In genomic region chr10:40882831-40883643, GRCm38 (mm10) we compare ENCODE assay signal across 8 mouse cellular contexts. TPM values are rescaled to one million over a fixed set of nuclear protein-coding genes. Genes with fewer than 3 reads are reported as not detected.
A peak's percentile ranks its signal among the peaks of the same experiment; 100 is the strongest.
DNase-seq lines count a peak whose midpoint lies in the region; ATAC-seq and TF ChIP-seq lines count a peak whose summit lies in the region.

Gene Cdc40, minus strand, starts transcription at chr10:40883311.
Gene Wasf1, plus strand, starts transcription at chr10:40883475.

- peak; percentile 83 for DNase-seq in G1E (ENCODE audit: low spot score)
- DNase-seq in cerebellum, adult 18-20 months = peak; percentile 98 to 100
- DNase-seq in heart, postnatal 36 days = peak; percentile 89 to 91
- peak; percentile 99 for DNase-seq in layer of hippocampus, adult 2 months (ENCODE audit: low spot score in 2 of 2)
- DNase-seq in lung, embryonic 14.5 days = peak; percentile 98
- DNase-seq in thymus, adult 2 months = peak; percentile 95

- peak within 1 kb of the TSS; percentile 95 for H3K9ac ChIP-seq in forebrain, embryonic 16.5 days (replicated peaks; ENCODE audit: low read depth, low read length)
- peak within 1 kb of the TSS; percentile 78 for H3K9ac ChIP-seq in lung, embryonic 14.5 days

- peak within 1 kb of the TSS; percentile 71 for H3K4me2 ChIP-seq in forebrain, embryonic 16.5 days (ENCODE audit: low read length)
- H3K4me2 ChIP-seq in lung, embryonic 14.5 days = peak within 1 kb of the TSS; percentile 88

- peak; percentile 96 for ATAC-seq in G1E (ENCODE audit: extremely low read depth, insufficient number of reproducible peaks, low FRiP score, poor library complexity, severe bottlenecking)
- ATAC-seq in forebrain, embryonic 16.5 days = peak; percentile 97
- ATAC-seq in lung, embryonic 14.5 days (ENCODE audit: insufficient read depth) = peak; percentile 97

- peaks cover 31% of the 10 kb centered on the region for H3K36me3 ChIP-seq in G1E (replicated peaks)
- no peaks in the 10 kb centered on the region for H3K36me3 ChIP-seq in forebrain, embryonic 16.5 days (ENCODE audit: control insufficient read depth, insufficient read depth)
- peaks cover 3% of the 10 kb centered on the region; the same call in 1 of the 2 replicates for H3K36me3 ChIP-seq in lung, embryonic 14.5 days (ENCODE audit: insufficient read depth)
- H3K36me3 ChIP-seq in thymus, adult 2 months (ENCODE audit: control insufficient read depth, insufficient read depth, low read length) = no peaks in the 10 kb centered on the region

- no peaks in the 10 kb centered on the region for H3K27me3 ChIP-seq in G1E (ENCODE audit: insufficient read depth, low read length)
- H3K27me3 ChIP-seq in forebrain, embryonic 16.5 days (replicated peaks; ENCODE audit: control insufficient read depth, insufficient read depth, low read length) = no peaks in the 10 kb centered on the region
- no peaks in the 10 kb centered on the region for H3K27me3 ChIP-seq in lung, embryonic 14.5 days (ENCODE audit: insufficient read depth, low read length)
- H3K27me3 ChIP-seq in thymus, adult 2 months (ENCODE audit: control insufficient read depth, insufficient read depth, low read length) = peaks cover 6% of the 10 kb centered on the region

- intact Hi-C loops in heart, postnatal 36 days (cut with DNase I) = loop anchor here (1.0 to 10.0 kb wide), 3 partner anchors 200 to 626 kb away; partner anchors contain the start of genes Ak9, Fig4, Gtf3c6 and Mettl24

- peak within 1 kb of the TSS; percentile 95 for H3K4me3 ChIP-seq in G1E (ENCODE audit: low read depth, low read length)
- H3K4me3 ChIP-seq in forebrain, embryonic 16.5 days (replicated peaks; ENCODE audit: low read length) = peak within 1 kb of the TSS; percentile 96
- peak within 1 kb of the TSS; percentile 81 for H3K4me3 ChIP-seq in layer of hippocampus, adult 2 months
- H3K4me3 ChIP-seq in lung, embryonic 14.5 days (ENCODE audit: low read depth, low read length) = peak within 1 kb of the TSS; percentile 80
- peak within 1 kb of the TSS; percentile 96 for H3K4me3 ChIP-seq in olfactory bulb, adult 2 months (ENCODE audit: insufficient read depth, low read depth, low read length)
- H3K4me3 ChIP-seq in thymus, adult 2 months (ENCODE audit: control insufficient read depth, insufficient read depth, low read length) = peak within 1 kb of the TSS; percentile 82

- peak; percentile 47; the same call in 1 of the 2 replicates for TF ChIP-seq POLR2A in olfactory bulb, adult 2 months (IDR thresholded peaks at IDR 0.05; ENCODE audit: insufficient read depth, low read depth, low read length)
- TF ChIP-seq POLR2A in thymus, adult 2 months (IDR thresholded peaks at IDR 0.05; ENCODE audit: control insufficient read depth, extremely low read depth, insufficient read depth, low read length, poor library complexity) = peak; percentile 63

- peak within 1 kb of the TSS; percentile 99 for H3K27ac ChIP-seq in forebrain, embryonic 16.5 days (ENCODE audit: low read length)
- H3K27ac ChIP-seq in layer of hippocampus, adult 2 months = peak within 1 kb of the TSS; percentile 100
- peak within 1 kb of the TSS; percentile 88 for H3K27ac ChIP-seq in lung, embryonic 14.5 days (ENCODE audit: low read depth)
- H3K27ac ChIP-seq in olfactory bulb, adult 2 months (ENCODE audit: insufficient read depth, low read depth, low read length) = peak within 1 kb of the TSS; percentile 100
- H3K27ac ChIP-seq in thymus, adult 2 months (ENCODE audit: control insufficient read depth, insufficient read depth, low read length) = peak within 1 kb of the TSS; percentile 30

- H3K4me1 ChIP-seq in G1E (ENCODE audit: insufficient read depth, low read depth, low read length) = peaks cover 15% of the 10 kb centered on the region
- peaks cover 14% of the 10 kb centered on the region for H3K4me1 ChIP-seq in forebrain, embryonic 16.5 days (replicated peaks; ENCODE audit: control insufficient read depth, insufficient read depth, low read length)
- H3K4me1 ChIP-seq in lung, embryonic 14.5 days (ENCODE audit: insufficient read depth) = peaks cover 9% of the 10 kb centered on the region
- H3K4me1 ChIP-seq in olfactory bulb, adult 2 months (ENCODE audit: control insufficient read depth, insufficient read depth, low read length) = peaks cover 6% of the 10 kb centered on the region
- H3K4me1 ChIP-seq in thymus, adult 2 months (replicated peaks; ENCODE audit: control insufficient read depth, insufficient read depth, low read length) = peaks cover 7% of the 10 kb centered on the region

- under 1% methylated on average over 44 of the region's 44 CpGs for WGBS in forebrain, embryonic 16.5 days
- WGBS in lung, embryonic 14.5 days = under 1% methylated on average over 44 of the region's 44 CpGs
- WGBS in olfactory bulb, adult 2 months = under 1% methylated on average over 44 of the region's 44 CpGs
- under 1% methylated on average over 44 of the region's 44 CpGs for WGBS in thymus, adult 2 months

- no peaks in the 10 kb centered on the region for H3K9me3 ChIP-seq in G1E (replicated peaks)
- H3K9me3 ChIP-seq in forebrain, embryonic 16.5 days (ENCODE audit: control insufficient read depth, low read length) = no peaks in the 10 kb centered on the region
- H3K9me3 ChIP-seq in lung, embryonic 14.5 days (ENCODE audit: low read depth, low read length) = no peaks in the 10 kb centered on the region

- no peak for TF ChIP-seq CTCF in G1E (IDR thresholded peaks at IDR 0.05; ENCODE audit: low read depth, low read length)
- TF ChIP-seq CTCF in layer of hippocampus, adult 2 months (conservative IDR thresholded peaks at IDR 0.05) = no peak
- TF ChIP-seq CTCF in lung, embryonic 14.5 days (IDR thresholded peaks at IDR 0.05; ENCODE audit: low read depth) = no peak
- no peak for TF ChIP-seq CTCF in olfactory bulb, adult 2 months (IDR thresholded peaks at IDR 0.05; ENCODE audit: insufficient read depth, low read depth, low read length)
- TF ChIP-seq CTCF in thymus, adult 2 months (IDR thresholded peaks at IDR 0.05; ENCODE audit: borderline replicate concordance, control insufficient read depth, extremely low read depth, insufficient read depth, low read length, poor library complexity) = no peak

RNA-seq across cellular contexts. Expression of gene Cdc40, which starts in this region (rescaled TPM):
- total RNA-seq in G1E (2014; fragmentation: Nextera tagmentation) (82.8 and 84.7 TPM in 2 replicates), G1E (2017) (21.4 and 25.7 TPM in 2 replicates)
- 3.5 and 7.1 TPM in 2 replicates for polyA plus RNA-seq in G1E (2012)
- 32.6 and 33.6 TPM in 2 replicates for polyA plus RNA-seq in forebrain, embryonic 16.5 days (2015; fragmentation: Nextera tagmentation; extraction: Ambion mirVana)
- total RNA-seq in heart, postnatal 36 days (2021) = 10 to 100 TPM; 19.6 to 21.2 TPM
- 10 to 100 TPM; 67.1 to 73.9 TPM for total RNA-seq in layer of hippocampus, adult 2 months (2021)
- polyA plus RNA-seq in lung, embryonic 14.5 days (2014; fragmentation: Nextera tagmentation; extraction: Ambion mirVana) = 32.4 and 33.4 TPM in 2 replicates
- polyA plus RNA-seq in olfactory bulb, adult 2 months (2012; ENCODE audit: insufficient read depth, insufficient read length, low replicate concordance, missing spikeins) = not detected in 2 replicates
- 35.6 and 42.6 TPM in 2 replicates for polyA plus RNA-seq in thymus, adult 2 months (2012; rRNA removed)

RNA-seq across cellular contexts. Expression of gene Wasf1, which starts in this region (rescaled TPM):
- total RNA-seq in G1E (2014; fragmentation: Nextera tagmentation) (7.0 and 7.2 TPM in 2 replicates), G1E (2017) (0.41 and 0.44 TPM in 2 replicates)
- polyA plus RNA-seq in G1E (2012) = 6.9 and 7.2 TPM in 2 replicates
- 105 and 113 TPM in 2 replicates for polyA plus RNA-seq in forebrain, embryonic 16.5 days (2015; fragmentation: Nextera tagmentation; extraction: Ambion mirVana)
- under 1 TPM; 0.57 to 0.69 TPM for total RNA-seq in heart, postnatal 36 days (2021)
- 100 to 1,000 TPM; 412 to 418 TPM for total RNA-seq in layer of hippocampus, adult 2 months (2021)
- 17.8 and 18.2 TPM in 2 replicates for polyA plus RNA-seq in lung, embryonic 14.5 days (2014; fragmentation: Nextera tagmentation; extraction: Ambion mirVana)
- polyA plus RNA-seq in olfactory bulb, adult 2 months (2012; ENCODE audit: insufficient read depth, insufficient read length, low replicate concordance, missing spikeins) = not detected in 2 replicates
- polyA plus RNA-seq in thymus, adult 2 months (2012; rRNA removed) = 0.62 and 0.93 TPM in 2 replicates

Comparison
In these comparisons a context has a peak if more than half of its experiments do, and no peak if none do; other contexts are left out.
1. Peak in every context shown above with its lines: DNase-seq, ATAC-seq, H3K4me3 ChIP-seq and H3K27ac ChIP-seq.
2. RNA of gene Wasf1 (total RNA-seq): 412 to 418 TPM in layer of hippocampus, adult 2 months; 0.41 to 7.2 TPM in G1E and 0.57 to 0.69 TPM in heart, postnatal 36 days; every median in the first group is over 10 times any median in the second.
3. H3K27ac ChIP-seq: peak in every context shown above with its lines; median percentile 100 in layer of hippocampus, adult 2 months; 100 in olfactory bulb, adult 2 months; 99 in forebrain, embryonic 16.5 days; 88 in lung, embryonic 14.5 days; 30 in thymus, adult 2 months.